Mouse (Mus musculus) yolk sac, embryonic 10.5 days (tissue): Measurements from ENCODE around the gene Zfp599.

ENCODE experiments used
- DNase-seq: peaks from one replicate; pipeline ENCODE4 v3.0.0-alpha.2; 2017; ENCODE audit warnings: low spot score

Gene Zfp599

GRCm38 (mm10) chr9:22224066-22224465 is 35.6 kb downstream of the Zfp599 start:
- DNase-seq, result no peak

GRCm38 (mm10) chr9:22217858-22218493 is 41.7 kb downstream of the Zfp599 start:
- DNase-seq, result no peak

- DNase-seq, result no peak
These were observed 43.0 kb downstream of the Zfp599 start for GRCm38 (mm10) chr9:22216705-22217104.

GRCm38 (mm10) chr9:22214549-22214948 is 45.1 kb downstream of the Zfp599 start:
- no peak for DNase-seq

GRCm38 (mm10) chr9:22213785-22214194 is 45.9 kb downstream of the Zfp599 start:
- no peak for DNase-seq
